Mouse (Mus musculus) adrenal gland, adult 18-20 months (tissue): Measurements from ENCODE around the gene Olfr99. TPM values are rescaled to one million over a fixed set of nuclear protein-coding genes. Genes with fewer than 3 reads are reported as not detected.
"Not testable (repeated sequence)": the region's sequence is repeated elsewhere in the genome, so short reads cannot be mapped to it uniquely, and the experiment has no call there.

Experiments
- DNase-seq, 2 experiments: peaks; one replicate each; pipeline ENCODE4 v3.0.0; 2021 to 2022; ENCODE audit warnings: low spot score in 2 of 2
- long read RNA-seq, 2 experiments: library from polyadenylated mRNA; stranded (forward); transcript quantifications; one replicate each; pipeline ENCODE4 v2.0.0; 2021
- total RNA-seq, 2 experiments: library from RNA; stranded (reverse); gene quantifications; 1 replicate in 1 of 2; 2 replicates in 1 of 2; pipeline ENCODE4 v1.2.3; 2021

Olfr99 gene
- not detected for total RNA-seq
- long read RNA-seq, experiment 1: 0 reads
- long read RNA-seq, experiment 2: 0 reads

- DNase-seq: no peak
Observed at GRCm38 (mm10) chr17:37283360-37283759, at the start of gene Olfr99. Olfr99 (minus strand) TSS chr17:37283460.

DNA sequence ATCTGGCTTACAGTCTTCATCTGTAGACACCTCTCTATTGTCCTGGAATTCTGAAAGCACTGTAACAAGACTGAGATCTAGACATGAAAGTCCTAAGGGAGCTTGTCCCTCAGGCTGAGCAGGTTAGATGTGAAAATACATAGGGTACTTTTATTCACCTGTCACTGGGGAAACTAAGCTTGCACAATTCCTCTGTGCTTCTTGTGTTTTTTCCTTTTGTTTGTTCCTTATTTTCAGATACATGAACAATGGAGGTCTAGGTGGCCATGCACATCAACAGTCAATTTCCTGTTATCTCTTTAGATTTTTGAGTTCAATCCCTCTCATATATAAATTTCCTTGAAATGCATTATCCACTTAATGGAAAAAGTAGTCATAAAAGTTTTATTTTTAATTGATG lies 33.7 kb upstream of the Olfr99 start, which contains the start of gene Olfr102:
Gene Olfr102 (minus strand): TSS at position 101 of the 400 bp plus-strand sequence.
- DNase-seq: no peak

- DNase-seq: no peak
Observed at GRCm38 (mm10) chr17:37310146-37310699, 27.0 kb upstream of the Olfr99 start.

DNA sequence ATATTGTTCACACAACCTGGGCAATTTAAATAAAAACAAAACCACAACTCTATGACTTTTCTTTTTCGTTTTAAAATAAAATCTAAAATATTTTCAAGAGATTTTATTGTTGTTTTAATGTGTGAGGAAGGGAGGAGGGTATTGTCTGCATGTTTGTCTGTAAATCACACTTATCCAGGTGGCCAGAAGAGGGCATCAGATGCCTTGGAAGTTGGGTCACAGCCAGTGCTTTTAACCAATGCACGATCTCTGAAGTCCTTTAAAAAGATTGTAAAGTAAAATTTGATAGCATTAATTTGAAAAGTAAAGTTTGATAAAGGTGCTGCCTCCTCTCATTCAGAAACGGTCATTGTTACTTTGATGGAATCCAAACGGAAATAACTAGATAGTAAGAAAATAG lies 25.2 kb upstream of the Olfr99 start:
- no peak for DNase-seq

DNA sequence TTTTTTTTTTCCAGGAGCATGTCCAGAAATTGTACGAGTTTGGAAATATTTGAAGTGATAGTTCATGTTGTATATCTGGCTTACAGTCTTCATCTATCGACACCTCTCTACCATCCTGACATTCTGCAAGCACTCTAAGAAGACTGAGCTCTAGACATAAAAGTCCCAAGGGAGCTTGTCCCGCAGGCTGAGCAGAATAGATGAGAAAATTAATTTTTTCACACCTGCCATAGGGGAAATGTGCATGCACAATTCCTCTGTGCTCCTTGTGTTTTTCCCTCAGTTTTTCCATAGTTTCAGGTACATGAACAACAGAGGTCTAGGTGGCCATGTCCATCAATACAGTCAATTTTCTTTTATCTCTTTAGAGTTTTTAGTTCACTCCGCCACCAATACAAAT lies 21.0 kb upstream of the Olfr99 start, which contains the start of gene Olfr101:
Gene Olfr101 (minus strand): TSS at position 101 of the 400 bp plus-strand sequence.
- no peak for DNase-seq

DNA sequence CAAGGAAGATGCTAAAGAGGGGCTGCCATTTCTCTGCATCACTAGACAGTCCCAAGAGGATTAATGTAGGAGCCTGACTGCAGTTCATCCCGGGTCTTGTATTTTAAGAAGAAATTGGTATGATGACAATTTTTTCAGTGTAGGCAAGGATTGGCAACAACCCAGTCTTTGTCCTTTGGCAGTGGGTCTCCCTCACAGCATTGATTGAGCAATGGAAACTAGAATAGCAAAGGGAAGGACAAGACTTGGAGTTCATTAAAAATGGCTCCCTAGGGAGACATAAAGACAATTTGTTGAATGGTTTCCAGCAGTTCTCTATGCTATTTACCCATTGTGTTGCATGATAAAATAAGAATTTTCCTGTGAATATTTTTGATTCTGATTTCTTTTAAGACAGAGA lies 2.9 kb downstream of the Olfr99 start:
- DNase-seq: no peak

- no peak for DNase-seq
Observed at GRCm38 (mm10) chr17:37276573-37276972, 6.7 kb downstream of the Olfr99 start.

DNA sequence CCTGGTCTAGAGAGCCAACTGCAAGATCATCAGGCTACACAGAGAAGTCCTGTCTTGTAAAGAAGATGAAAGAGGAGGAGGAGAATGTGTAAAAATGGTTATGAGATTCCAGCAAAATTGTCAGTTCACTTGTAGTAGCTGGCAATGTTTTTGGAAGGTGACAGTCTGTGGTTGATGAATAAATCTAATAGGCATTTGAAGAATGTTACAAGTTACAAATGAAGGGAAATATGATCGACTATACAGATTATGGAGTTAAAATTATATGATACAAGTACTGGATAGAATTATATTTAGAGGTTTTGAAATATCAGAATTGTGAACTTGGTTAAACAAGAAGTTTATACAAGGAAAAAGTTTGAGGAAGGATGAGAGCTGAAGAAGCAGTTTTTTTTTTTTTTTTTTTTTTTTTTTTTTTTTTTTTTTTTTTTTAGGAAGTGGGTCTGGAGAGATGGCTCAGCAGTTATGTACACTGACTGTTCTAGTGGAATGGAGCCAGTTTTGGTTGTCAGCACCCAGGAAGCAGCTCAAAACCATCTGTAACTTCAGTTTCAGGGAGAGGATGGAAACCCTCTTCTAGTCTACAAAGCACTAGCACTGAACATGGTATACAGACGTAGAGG lies 7.5 kb downstream of the Olfr99 start:
- no peak for DNase-seq

GRCm38 (mm10) chr17:37270702-37271092 lies 12.6 kb downstream of the Olfr99 start:
- peak in 1 of 2 experiments; percentile 37 for DNase-seq

GRCm38 (mm10) chr17:37270058-37270701 lies 13.1 kb downstream of the Olfr99 start, which contains the start of gene H2-M3:
H2-M3 (plus strand) TSS chr17:37270220.
- peak; percentile 91 for DNase-seq

GRCm38 (mm10) chr17:37263626-37264025 lies 19.6 kb downstream of the Olfr99 start, which contains the start of gene Olfr98:
Olfr98 (minus strand) TSS chr17:37263749.
- no peak for DNase-seq

DNA sequence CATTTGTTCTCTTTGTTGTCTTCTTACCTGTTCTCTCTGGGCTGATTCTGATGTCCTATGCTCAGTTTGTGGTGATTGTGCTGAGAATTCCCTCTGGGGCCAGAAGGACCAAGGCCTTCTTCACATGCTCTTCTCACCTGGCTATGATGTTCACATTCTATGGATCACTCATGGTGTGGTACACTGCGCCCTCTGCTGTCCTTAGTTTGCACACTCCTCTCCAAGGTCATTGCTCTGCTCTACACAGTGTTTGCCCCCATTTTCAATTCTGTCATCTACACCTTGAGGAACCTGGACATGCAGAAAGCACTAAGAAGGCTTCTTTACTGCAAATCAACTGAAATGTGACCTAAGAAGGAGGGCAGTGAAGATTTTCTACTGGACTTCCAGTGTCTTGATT lies 32.7 kb downstream of the Olfr99 start:
- DNase-seq: peak; percentile 9 to 25

DNA sequence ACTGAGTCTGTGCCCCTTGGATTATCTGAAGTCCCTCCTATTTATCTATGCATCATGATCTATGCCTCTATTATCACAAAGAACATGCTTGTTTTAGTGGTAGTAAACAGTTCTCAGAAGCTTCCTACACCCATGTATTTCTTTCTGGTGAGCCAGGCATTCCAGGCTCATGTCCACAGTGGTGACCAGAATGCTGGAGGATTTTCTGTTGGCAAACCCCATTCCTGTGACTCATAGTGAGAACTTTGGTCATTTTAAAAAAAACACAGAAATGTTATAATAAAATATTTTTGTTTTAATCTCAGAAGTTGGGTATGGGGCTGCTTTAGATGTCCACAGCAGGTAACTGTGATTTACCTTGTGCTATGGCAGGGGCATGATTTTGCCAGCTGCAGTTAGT lies 33.8 kb downstream of the Olfr99 start:
- no peak for DNase-seq

GRCm38 (mm10) chr17:37246715-37247114 lies 36.5 kb downstream of the Olfr99 start:
- peak; percentile 20 to 33 for DNase-seq

DNA sequence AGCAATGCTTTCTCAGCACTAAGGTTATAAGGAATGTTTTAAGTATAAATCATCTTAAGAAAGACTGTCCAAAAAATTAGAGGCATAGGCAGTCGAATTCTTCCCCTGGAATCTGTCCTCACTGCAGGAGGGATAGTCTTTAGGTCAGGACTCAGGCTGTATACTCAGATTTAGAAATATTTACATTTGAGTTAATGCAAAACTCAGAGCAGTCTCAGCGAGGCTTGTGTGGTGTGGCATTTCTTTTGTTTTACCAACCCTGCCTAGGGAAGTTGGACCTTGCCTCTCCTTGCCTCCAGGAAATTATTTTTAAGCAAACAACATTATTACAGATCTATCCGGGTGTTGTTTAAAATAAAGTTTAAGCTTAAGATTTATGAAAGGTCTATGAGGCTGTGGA lies 41.1 kb downstream of the Olfr99 start:
- DNase-seq: no peak

DNA sequence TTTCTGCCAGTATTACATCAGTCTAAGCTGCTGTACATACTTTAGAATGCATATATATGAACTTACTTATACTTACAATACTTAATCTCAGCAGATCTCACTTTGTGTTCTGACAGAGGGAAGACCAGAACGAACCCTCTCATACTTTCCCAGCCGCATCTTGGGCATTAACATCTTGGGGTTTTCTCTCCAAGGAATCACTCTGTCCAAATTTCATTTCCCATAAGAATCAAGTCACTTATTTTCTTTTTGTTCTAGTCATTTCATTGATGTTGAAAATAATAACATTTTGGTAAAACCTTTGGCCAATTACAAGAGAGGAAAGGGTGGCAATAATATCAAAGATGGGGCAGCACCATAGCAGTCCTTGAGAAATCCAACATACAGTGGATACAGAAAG lies 46.0 kb downstream of the Olfr99 start, which contains the start of gene Olfr97:
Gene Olfr97 (minus strand): TSS at position 101 of the 400 bp plus-strand sequence.
- DNase-seq: not testable (repeated sequence)

Other genes starting within 250 kb of the Olfr99 start
- 10 to 100 TPM; 23.3 to 28.6 TPM for gene Gabbr1, start 237.5 kb downstream of the Olfr99 start, total RNA-seq
- gene Olfr90, start 195.0 kb downstream of the Olfr99 start, total RNA-seq: not detected
- gene Olfr91, start 185.2 kb downstream of the Olfr99 start, total RNA-seq: not detected
- not detected for gene Olfr92, start 163.4 kb downstream of the Olfr99 start, total RNA-seq
- not detected for gene Olfr93, start 122.0 kb downstream of the Olfr99 start, total RNA-seq
- gene Ubd, start 89.6 kb downstream of the Olfr99 start, total RNA-seq: under 1 TPM in 1 of 2 experiments, not detected in 1; 0.67 TPM
- gene Olfr94, start 82.5 kb downstream of the Olfr99 start, total RNA-seq: not detected
- not detected for gene Olfr95, start 70.3 kb downstream of the Olfr99 start, total RNA-seq
- gene Olfr96, start 63.3 kb downstream of the Olfr99 start, total RNA-seq: not detected
- not detected for gene Olfr97, start 46.1 kb downstream of the Olfr99 start, total RNA-seq
- not detected for gene Olfr98, start 19.7 kb downstream of the Olfr99 start, total RNA-seq
- gene H2-M3, start 13.2 kb downstream of the Olfr99 start, total RNA-seq: 1 to 10 TPM; 5.1 to 8.1 TPM
- not detected for gene Olfr101, start 20.9 kb upstream of the Olfr99 start, total RNA-seq
- not detected for gene Olfr102, start 33.6 kb upstream of the Olfr99 start, total RNA-seq
- not detected for gene Olfr103, start 56.2 kb upstream of the Olfr99 start, total RNA-seq
- not detected for gene Olfr104-ps, start 76.1 kb upstream of the Olfr99 start, total RNA-seq
- gene Olfr105-ps, start 95.6 kb upstream of the Olfr99 start, total RNA-seq: not detected
- not detected for gene Olfr106-ps, start 106.9 kb upstream of the Olfr99 start, total RNA-seq
- not detected for gene Olfr107, start 115.8 kb upstream of the Olfr99 start, total RNA-seq
- not detected for gene Olfr108, start 162.0 kb upstream of the Olfr99 start, total RNA-seq
- not detected for gene Olfr109, start 175.5 kb upstream of the Olfr99 start, total RNA-seq
- 1 to 10 TPM; 1.6 to 9.0 TPM for gene H2-M2, start 200.1 kb upstream of the Olfr99 start, total RNA-seq
- not detected for gene Olfr110, start 209.0 kb upstream of the Olfr99 start, total RNA-seq
- under 1 TPM; 0.30 to 0.58 TPM for gene Olfr111, start 224.6 kb upstream of the Olfr99 start, total RNA-seq